Comparison of ENCODE assay signal across 13 mouse cellular contexts in genomic region chr19:16997915-16998314, GRCm38 (mm10). TPM values are rescaled to one million over a fixed set of nuclear protein-coding genes. Genes with fewer than 3 reads are reported as not detected.
A peak's percentile ranks its signal among the peaks of the same experiment; 100 is the strongest.
DNase-seq lines count a peak whose midpoint lies in the region; ATAC-seq and TF ChIP-seq lines count a peak whose summit lies in the region.
"Had no signal": no experiment of that assay in that cellular context is flagged by ENCODE, and none has a peak within 500 bp of the region (broad histone marks: within the 10 kb centered on the region; RNA-seq: fewer than 3 reads in every experiment).

No protein-coding gene starts in this region.

- H3K9ac ChIP-seq in embryonic facial prominence, embryonic 14.5 days (ENCODE audit: low read depth, low read length): no peak overlapping the region
- H3K9ac ChIP-seq in kidney, embryonic 14.5 days (ENCODE audit: low read depth, low read length): no peak overlapping the region
- no peak overlapping the region for H3K9ac ChIP-seq in stomach, postnatal 0 days (ENCODE audit: low read length)

- H3K9me3 ChIP-seq in embryonic facial prominence, embryonic 14.5 days (ENCODE audit: control insufficient read depth, low read length): no peaks in the 10 kb centered on the region
- H3K9me3 ChIP-seq in embryonic facial prominence, embryonic 10.5 days: no peaks in the 10 kb centered on the region
- H3K9me3 ChIP-seq in kidney, embryonic 14.5 days (ENCODE audit: control insufficient read depth, low read length): no peaks in the 10 kb centered on the region
- no peaks in the 10 kb centered on the region for H3K9me3 ChIP-seq in stomach, postnatal 0 days (ENCODE audit: control insufficient read depth, low read length)

- no peak overlapping the region for H3K4me2 ChIP-seq in embryonic facial prominence, embryonic 14.5 days (ENCODE audit: low read depth, low read length)
- H3K4me2 ChIP-seq in kidney, embryonic 14.5 days (replicated peaks; ENCODE audit: low read depth, low read length): no peak overlapping the region
- H3K4me2 ChIP-seq in stomach, postnatal 0 days (replicated peaks; ENCODE audit: low read depth): no peak overlapping the region

- no peak for ATAC-seq in embryonic facial prominence, embryonic 14.5 days (ENCODE audit: low read depth)
- ATAC-seq in kidney, embryonic 14.5 days (ENCODE audit: low FRiP score, low TSS enrichment): no peak
- peak; percentile 45; the same call in 1 of the 2 replicates for ATAC-seq in common myeloid progenitor, adult 5-6 weeks (replicated peaks; ENCODE audit: low read depth, poor library complexity, severe bottlenecking)
- no peak for ATAC-seq in stomach, postnatal 0 days (ENCODE audit: low FRiP score, low TSS enrichment)
- ATAC-seq: hindbrain, embryonic 16.5 days had no signal

- no peaks in the 10 kb centered on the region for H3K27me3 ChIP-seq in embryonic facial prominence, embryonic 14.5 days (replicated peaks; ENCODE audit: control insufficient read depth, insufficient read depth, low read length)
- H3K27me3 ChIP-seq in embryonic facial prominence, embryonic 10.5 days (replicated peaks; ENCODE audit: low read depth, poor library complexity, severe bottlenecking): no peaks in the 10 kb centered on the region
- H3K27me3 ChIP-seq in kidney, embryonic 14.5 days (ENCODE audit: control insufficient read depth, insufficient read depth, low read length): no peaks in the 10 kb centered on the region
- H3K27me3 ChIP-seq in stomach, postnatal 0 days (ENCODE audit: control insufficient read depth, insufficient read depth, low read length): no peaks in the 10 kb centered on the region

- DNase-seq in embryonic facial prominence, embryonic 14.5 days (ENCODE audit: low spot score): peak; percentile 6
- no peak for DNase-seq in embryonic facial prominence, embryonic 10.5 days (ENCODE audit: low spot score)
- peak; percentile 13 for DNase-seq in kidney, postnatal 10 days
- peak; percentile 28 to 63 for DNase-seq in thymus, postnatal 10 days (ENCODE audit: low spot score in 2 of 2)
- DNase-seq in embryo, embryonic 9.5 days (ENCODE audit: extremely low spot score): no peak
- no peak for DNase-seq in stomach, postnatal 0 days (ENCODE audit: low spot score)
- DNase-seq: cerebellum, postnatal 14 days; left cerebral cortex, postnatal 4 days; lung, adult 18-20 months had no signal

- 72% methylated on average over 7 of the region's 7 CpGs for WGBS in embryonic facial prominence, embryonic 14.5 days
- WGBS in embryonic facial prominence, embryonic 10.5 days: 85% methylated on average over 7 of the region's 7 CpGs
- 72% methylated on average over 7 of the region's 7 CpGs for WGBS in kidney, embryonic 14.5 days
- WGBS in stomach, postnatal 0 days: 73% methylated on average over 7 of the region's 7 CpGs

- H3K27ac ChIP-seq in embryonic facial prominence, embryonic 14.5 days (replicated peaks; ENCODE audit: low read depth, low read length): no peak overlapping the region
- H3K27ac ChIP-seq in embryonic facial prominence, embryonic 10.5 days (replicated peaks): no peak overlapping the region
- H3K27ac ChIP-seq in kidney, embryonic 14.5 days (ENCODE audit: low read depth, low read length): no peak overlapping the region
- no peak overlapping the region for H3K27ac ChIP-seq in stomach, postnatal 0 days (replicated peaks)

- no peak overlapping the region for H3K4me3 ChIP-seq in embryonic facial prominence, embryonic 14.5 days (ENCODE audit: low read depth, low read length)
- no peak overlapping the region for H3K4me3 ChIP-seq in embryonic facial prominence, embryonic 10.5 days
- no peak overlapping the region for H3K4me3 ChIP-seq in kidney, embryonic 14.5 days (ENCODE audit: low read length)
- H3K4me3 ChIP-seq in stomach, postnatal 0 days (ENCODE audit: low read depth, low read length): no peak overlapping the region

- no peaks in the 10 kb centered on the region for H3K36me3 ChIP-seq in embryonic facial prominence, embryonic 14.5 days (ENCODE audit: control insufficient read depth, insufficient read depth, low read length)
- H3K36me3 ChIP-seq in embryonic facial prominence, embryonic 10.5 days (replicated peaks): no peaks in the 10 kb centered on the region
- H3K36me3 ChIP-seq in kidney, embryonic 14.5 days (ENCODE audit: control insufficient read depth, insufficient read depth, low read length): no peaks in the 10 kb centered on the region
- no peaks in the 10 kb centered on the region for H3K36me3 ChIP-seq in stomach, postnatal 0 days (ENCODE audit: control insufficient read depth, insufficient read depth, low read length)

- no peak for TF ChIP-seq CTCF in stomach, postnatal 0 days (IDR thresholded peaks at IDR 0.05; ENCODE audit: low read depth)

- H3K4me1 ChIP-seq in embryonic facial prominence, embryonic 14.5 days (ENCODE audit: control insufficient read depth, insufficient read depth, low read length): no peaks in the 10 kb centered on the region
- no peaks in the 10 kb centered on the region for H3K4me1 ChIP-seq in embryonic facial prominence, embryonic 10.5 days
- no peaks in the 10 kb centered on the region for H3K4me1 ChIP-seq in kidney, embryonic 14.5 days (ENCODE audit: control insufficient read depth, insufficient read depth, low read length)
- H3K4me1 ChIP-seq in stomach, postnatal 0 days (replicated peaks; ENCODE audit: control insufficient read depth, insufficient read depth): no peaks in the 10 kb centered on the region

- no peak for TF ChIP-seq EP300 in stomach, postnatal 0 days (optimal IDR thresholded peaks at IDR 0.05)

RNA-seq across cellular contexts. Expression of gene Prune2, which starts 42.0 kb away (rescaled TPM):
- polyA plus RNA-seq in embryonic facial prominence, embryonic 14.5 days (2014; fragmentation: Nextera tagmentation; extraction: Ambion mirVana): 5.8 and 5.9 TPM in 2 replicates
- polyA plus RNA-seq in embryonic facial prominence, embryonic 10.5 days (2016; fragmentation: Nextera tagmentation; extraction: Ambion mirVana): 1.0 and 1.9 TPM in 2 replicates
- polyA plus RNA-seq in kidney, embryonic 14.5 days (2014; fragmentation: Nextera tagmentation; extraction: Ambion mirVana): 0.94 and 2.2 TPM in 2 replicates
- 0.78 and 0.82 TPM in 2 replicates for total RNA-seq in common myeloid progenitor, adult 5-6 weeks (2017)
- 1.9 and 2.0 TPM in 2 replicates for polyA plus RNA-seq in stomach, postnatal 0 days (2015; fragmentation: Nextera tagmentation; extraction: Ambion mirVana)
- total RNA-seq: megakaryocyte-erythroid progenitor cell, adult 5-6 weeks had no signal

Comparison
In these comparisons a context has a peak if more than half of its experiments do, and no peak if none do; other contexts are left out.
1. DNase-seq: peak in embryonic facial prominence, embryonic 14.5 days (single experiment), kidney, postnatal 10 days (single experiment) and thymus, postnatal 10 days (2 of 2); none in embryonic facial prominence, embryonic 10.5 days (single experiment), embryo, embryonic 9.5 days (single experiment) and stomach, postnatal 0 days (single experiment).